Comparison of ENCODE assay signal across 17 mouse cellular contexts in the genomic region with DNA sequence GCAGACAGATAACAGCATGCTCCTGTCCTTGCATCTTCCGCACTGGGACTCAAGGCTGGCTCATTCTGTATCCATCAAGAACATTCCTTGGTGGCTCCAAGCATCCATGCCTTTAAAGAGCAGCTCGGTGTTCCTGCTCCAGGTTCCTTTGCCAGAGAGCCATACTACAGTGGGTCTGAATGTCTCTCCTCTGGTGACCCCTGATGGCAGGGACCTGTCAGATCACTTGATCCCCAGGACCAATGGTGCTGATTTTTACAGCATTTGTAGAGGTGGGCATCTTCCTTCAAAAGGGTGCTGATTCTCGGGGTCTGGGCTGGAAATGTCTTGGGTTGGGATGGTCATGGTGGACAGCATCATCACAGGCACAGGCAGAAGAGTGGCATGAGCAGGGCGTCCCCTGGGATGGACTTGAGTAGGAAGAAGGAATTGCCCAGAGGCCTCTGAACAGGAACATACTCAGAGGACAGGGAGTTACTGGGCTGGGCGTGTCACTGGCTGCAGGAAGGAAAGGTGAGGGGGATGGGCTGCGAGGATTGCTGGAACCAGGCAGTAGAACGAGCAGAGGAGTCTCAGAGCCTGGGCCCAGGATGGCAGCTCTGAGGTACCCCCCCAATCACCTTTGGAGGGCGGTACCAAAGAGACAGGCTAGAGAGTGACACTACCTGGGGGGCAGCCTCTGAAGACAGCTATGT. TPM values are rescaled to one million over a fixed set of nuclear protein-coding genes. Genes with fewer than 3 reads are reported as not detected.
DNase-seq lines count a peak whose midpoint lies in the region; ATAC-seq and TF ChIP-seq lines count a peak whose summit lies in the region.
"Had no signal": no experiment of that assay in that cellular context is flagged by ENCODE, and none has a peak within 500 bp of the region (broad histone marks: within the 10 kb centered on the region; RNA-seq: fewer than 3 reads in every experiment).

No protein-coding gene starts in this region.

- H3K4me3 ChIP-seq in liver, postnatal 0 days (ENCODE audit: low read depth, low read length): no peak overlapping the region
- H3K4me3 ChIP-seq: heart, embryonic 13.5 days; left cerebral cortex, adult 2 months; limb, embryonic 10.5 days; liver, embryonic 12.5 days; midbrain, embryonic 13.5 days; stomach, embryonic 15.5 days had no signal

- no peaks in the 10 kb centered on the region for H3K27me3 ChIP-seq in liver, postnatal 0 days (ENCODE audit: insufficient read depth, low read length)
- H3K27me3 ChIP-seq: heart, embryonic 13.5 days; midbrain, embryonic 13.5 days; stomach, embryonic 15.5 days had no signal

- peak; percentile 33; the same call in 1 of the 2 replicates for TF ChIP-seq CTCF in liver, postnatal 0 days (IDR thresholded peaks at IDR 0.05; ENCODE audit: low read depth)

- H3K9me3 ChIP-seq in liver, postnatal 0 days (ENCODE audit: low read length): no peaks in the 10 kb centered on the region
- H3K9me3 ChIP-seq: limb, embryonic 10.5 days; liver, embryonic 12.5 days; midbrain, embryonic 13.5 days; stomach, embryonic 15.5 days had no signal

- ATAC-seq in liver, postnatal 0 days: no peak
- ATAC-seq: liver, embryonic 12.5 days; midbrain, embryonic 13.5 days had no signal

- no peak overlapping the region for H3K9ac ChIP-seq in liver, postnatal 0 days (replicated peaks)
- H3K9ac ChIP-seq: heart, embryonic 13.5 days; liver, embryonic 12.5 days; midbrain, embryonic 13.5 days; stomach, embryonic 15.5 days had no signal

- no peak for DNase-seq in liver, postnatal 0 days
- no peak for DNase-seq in liver
- DNase-seq in urinary bladder, postnatal 14 days (ENCODE audit: low spot score): peak; percentile 68
- no peak for DNase-seq in urinary bladder, adult 18-20 months (ENCODE audit: low spot score in 2 of 2)
- DNase-seq in R1 (ENCODE audit: low read depth, low spot score): peak; percentile 45
- no peak for DNase-seq in ovary, postnatal 36 days (ENCODE audit: low spot score)
- DNase-seq in cerebellum, adult 11 months: no peak
- DNase-seq: cerebellum, adult 11-12 months; gastrocnemius, postnatal 14 days; spleen, adult 18-20 months had no signal

- no peak overlapping the region for H3K4me2 ChIP-seq in liver, postnatal 0 days (ENCODE audit: low read depth, low read length)
- H3K4me2 ChIP-seq: heart, embryonic 13.5 days; liver, embryonic 12.5 days; midbrain, embryonic 13.5 days; stomach, embryonic 15.5 days had no signal

- no peaks in the 10 kb centered on the region for H3K36me3 ChIP-seq in liver, postnatal 0 days (replicated peaks; ENCODE audit: insufficient read depth, low read length)
- H3K36me3 ChIP-seq: heart, embryonic 13.5 days; limb, embryonic 10.5 days; liver, embryonic 12.5 days; midbrain, embryonic 13.5 days; stomach, embryonic 15.5 days had no signal

- 44% methylated on average over 8 of the region's 8 CpGs for WGBS in liver, postnatal 0 days (ENCODE audit: insufficient replicate concordance)

- H3K4me1 ChIP-seq in liver, postnatal 0 days (ENCODE audit: insufficient read depth): 0 out of 2 replicates have a peak, but pooled peaks cover 5% of the 10 kb centered on the region
- H3K4me1 ChIP-seq: liver, embryonic 12.5 days had no signal

- no peak overlapping the region for H3K27ac ChIP-seq in liver, postnatal 0 days (ENCODE audit: low read depth)
- H3K27ac ChIP-seq: heart, embryonic 13.5 days; left cerebral cortex, adult 2 months; liver, embryonic 12.5 days; macrophage; midbrain, embryonic 13.5 days; stomach, embryonic 15.5 days had no signal

- no peak for TF ChIP-seq EP300 in liver, postnatal 0 days (IDR thresholded peaks at IDR 0.05; ENCODE audit: low read depth)

RNA-seq across cellular contexts. Expression of a gene that starts 18.3 kb away (rescaled TPM):
- 0.21 and 0.46 TPM in 2 replicates for polyA plus RNA-seq in liver, postnatal 0 days (2015; fragmentation: Nextera tagmentation; extraction: Ambion mirVana)
- polyA plus RNA-seq: macrophage had no signal

Comparison
In these comparisons a context has a peak if more than half of its experiments do, and no peak if none do; other contexts are left out.
1. DNase-seq: peak in urinary bladder, postnatal 14 days (single experiment) and R1 (single experiment); none in liver, postnatal 0 days (single experiment), liver (single experiment), urinary bladder, adult 18-20 months (0 of 2), ovary, postnatal 36 days (single experiment) and cerebellum, adult 11 months (single experiment).